Mouse (Mus musculus): Measurements from ENCODE around the gene Olfr651. TPM values are rescaled to one million over a fixed set of nuclear protein-coding genes. Genes with fewer than 3 reads are reported as not detected.
"Not testable (repeated sequence)": the region's sequence is repeated elsewhere in the genome, so short reads cannot be mapped to it uniquely, and the experiment has no call there.

Gene Olfr651
- not detected in 2 replicates for total RNA-seq (2015; ENCODE audit: low replicate concordance)
- total RNA-seq (2017; ENCODE audit: low replicate concordance) = not detected in 2 replicates

DNA sequence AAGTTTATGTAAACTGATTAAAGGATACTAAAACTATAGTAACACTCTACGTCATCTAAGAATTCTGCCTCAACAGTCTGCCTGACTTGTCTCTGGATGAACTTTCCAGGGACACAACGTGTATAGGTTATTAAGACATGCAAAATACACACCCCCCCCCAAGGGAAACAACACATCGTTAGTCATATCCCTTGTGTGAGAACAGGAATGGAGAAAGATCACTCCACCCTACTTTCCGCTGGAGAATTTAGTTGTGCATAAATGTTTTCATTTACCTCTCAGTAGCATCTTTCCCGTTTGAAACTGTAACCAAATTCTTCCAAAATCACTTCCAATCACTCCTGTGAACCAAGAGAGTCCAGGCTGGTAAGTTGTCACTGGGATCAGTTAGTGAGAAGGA, at the start of gene Olfr651:
Olfr651 (plus strand) TSS at position 301 of the 400 bp plus-strand sequence.
- ATAC-seq (replicated peaks; ENCODE audit: low FRiP score, poor library complexity, severe bottlenecking) = no peak

DNA sequence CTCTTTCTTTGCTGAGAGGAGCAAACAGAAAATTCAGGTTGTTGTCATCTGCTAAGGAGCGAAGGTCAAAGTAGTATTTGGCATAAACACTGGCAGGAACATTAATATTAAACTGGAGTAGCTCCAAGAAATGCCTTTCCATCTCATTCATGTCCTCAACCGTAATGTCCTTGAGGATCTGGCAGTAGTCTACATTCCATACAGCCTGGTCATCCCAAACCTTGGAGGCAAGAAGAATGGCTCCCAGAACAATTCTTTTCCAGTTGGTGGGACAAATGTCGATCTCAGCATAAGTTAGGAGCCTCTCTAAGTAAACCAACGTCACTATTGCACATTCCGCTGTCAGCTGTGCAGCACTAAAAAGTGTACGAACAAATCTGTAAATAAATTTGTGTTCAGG, 48.7 kb upstream of the Olfr651 start:
- not testable (repeated sequence) for ATAC-seq (replicated peaks; ENCODE audit: low FRiP score, poor library complexity, severe bottlenecking)

DNA sequence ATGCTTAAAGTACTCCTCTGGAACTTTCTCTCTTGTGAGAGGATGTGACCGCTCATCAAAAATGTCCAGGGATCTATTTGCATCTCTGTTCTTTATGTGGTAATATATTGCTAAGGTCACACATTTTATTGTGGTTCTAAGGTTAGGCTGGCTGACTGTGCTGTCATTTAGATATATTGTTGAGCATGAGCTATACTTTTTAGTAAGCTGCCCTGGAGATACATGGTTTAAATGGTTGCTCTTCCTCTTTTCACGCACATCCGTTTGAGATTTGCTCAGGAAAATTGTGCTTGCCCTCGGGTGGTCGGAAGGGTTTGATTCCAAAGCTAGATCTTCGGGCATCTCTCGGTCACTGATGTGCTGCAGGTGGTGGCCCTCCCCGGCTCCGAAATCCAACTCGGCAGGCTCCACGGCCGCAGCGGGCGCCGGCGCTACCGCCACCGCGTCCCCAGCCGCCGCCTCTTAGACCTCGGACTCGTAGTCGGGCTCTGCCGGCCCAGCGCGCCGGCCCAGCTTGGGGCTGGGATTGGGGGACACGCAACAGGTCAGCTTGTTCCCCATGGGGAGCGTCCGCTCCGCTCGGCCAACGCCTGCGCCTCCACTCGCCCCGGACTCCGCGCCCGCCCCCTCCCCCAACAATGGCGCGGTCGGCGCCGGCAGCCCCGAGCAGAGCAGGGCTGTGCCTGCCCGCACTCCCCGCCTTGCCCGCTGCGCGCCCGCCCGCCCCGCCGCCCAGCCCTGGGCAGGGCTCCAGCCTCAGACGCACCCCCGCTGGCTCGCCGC, 48.2 kb upstream of the Olfr651 start:
- no peak for ATAC-seq (replicated peaks; ENCODE audit: low FRiP score, poor library complexity, severe bottlenecking)

DNA sequence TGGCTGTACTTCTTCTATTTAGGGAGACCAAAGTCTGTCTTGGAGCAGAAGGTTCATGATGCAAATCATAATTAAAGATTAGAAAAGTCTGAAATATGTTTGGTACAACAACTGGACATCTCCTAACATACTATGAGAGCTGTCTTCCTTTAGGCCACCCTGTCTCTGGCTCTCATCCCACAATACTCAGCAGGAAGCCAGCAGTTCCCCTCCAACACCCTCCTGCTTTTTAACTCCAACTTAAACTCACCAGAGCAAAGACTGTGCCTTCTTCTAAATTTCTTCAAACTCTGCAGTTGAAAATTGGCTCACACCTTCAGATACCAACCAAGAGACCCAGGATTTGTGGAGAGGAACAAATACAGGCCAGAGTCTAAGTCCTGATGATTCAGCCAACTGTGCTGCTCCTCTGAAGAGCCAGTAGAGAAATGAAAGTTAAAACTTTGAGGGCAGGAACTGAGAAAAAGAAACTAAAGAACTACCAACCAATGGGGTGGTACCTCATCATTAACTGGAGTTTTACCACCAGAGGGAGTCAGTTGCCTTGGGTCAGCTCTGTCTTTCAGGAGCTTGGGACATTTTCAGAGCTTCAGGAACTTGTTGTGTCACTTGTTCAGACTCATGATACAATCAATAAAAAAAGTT, 42.4 kb upstream of the Olfr651 start, which contains the start of gene Trim30d:
Trim30d (minus strand) TSS at position 429 of the 645 bp plus-strand sequence.
- ATAC-seq (replicated peaks; ENCODE audit: low FRiP score, poor library complexity, severe bottlenecking) = peak; percentile 68; the same call in 1 of the 2 replicates

DNA sequence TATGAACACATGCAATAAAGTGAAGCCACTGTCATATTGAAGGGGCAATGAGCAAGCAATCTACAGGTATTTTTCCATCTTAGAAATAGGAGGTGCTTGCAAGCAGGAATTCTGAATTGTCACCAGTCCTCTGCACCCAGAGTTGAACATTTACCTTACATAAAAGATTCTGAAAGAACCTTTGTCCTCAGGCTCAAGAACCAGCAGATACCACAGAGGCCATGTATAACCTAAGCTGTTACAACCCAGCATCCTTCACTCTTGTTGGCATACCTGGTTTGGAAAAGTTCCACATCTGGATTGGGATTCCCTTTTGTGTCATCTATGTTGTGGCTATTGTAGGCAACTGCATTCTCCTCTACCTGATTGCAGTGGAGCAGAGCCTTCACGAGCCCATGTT, 2.8 kb downstream of the Olfr651 start:
- no peak for ATAC-seq (replicated peaks; ENCODE audit: low FRiP score, poor library complexity, severe bottlenecking)

DNA sequence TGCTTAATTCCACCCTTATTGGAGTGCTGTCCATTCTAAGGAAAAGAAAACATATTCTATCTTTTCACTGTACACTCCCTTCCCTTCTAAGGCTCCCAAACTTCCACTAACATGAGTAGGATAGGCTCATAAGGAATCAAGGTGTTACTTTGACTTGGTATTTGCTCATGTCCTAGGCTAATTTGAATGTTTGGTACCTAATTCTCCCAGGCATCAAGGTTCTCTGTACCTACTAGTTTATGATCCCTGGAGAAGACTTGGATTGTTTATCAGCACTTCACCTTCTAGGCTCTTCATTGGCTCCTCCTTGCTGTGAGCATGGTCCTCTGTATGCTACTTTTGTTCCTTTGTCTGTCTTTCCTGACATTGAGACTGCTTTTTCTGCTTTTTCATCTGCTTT, 10.7 kb downstream of the Olfr651 start, which contains the start of gene Olfr652:
Olfr652 (plus strand) TSS at position 301 of the 400 bp plus-strand sequence.
- no peak for ATAC-seq (replicated peaks; ENCODE audit: low FRiP score, poor library complexity, severe bottlenecking)

DNA sequence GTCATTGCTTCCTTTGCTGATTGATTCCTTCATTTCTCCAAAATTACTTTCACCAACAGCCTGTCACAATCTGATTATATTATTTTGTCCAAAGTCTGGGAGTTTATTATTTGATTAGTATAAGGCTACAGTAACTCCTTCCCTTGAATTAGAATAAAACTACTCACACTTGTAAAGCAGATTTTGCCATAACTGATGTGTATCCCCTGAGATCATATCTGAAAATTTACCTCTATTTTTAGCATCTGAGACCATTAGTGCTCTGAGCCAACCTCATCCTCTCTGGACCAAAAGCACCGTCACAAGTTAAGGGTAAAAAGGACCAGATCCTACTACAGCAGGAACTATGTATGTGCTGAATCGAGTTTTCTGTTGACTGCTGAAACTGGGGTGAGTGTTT, 27.1 kb downstream of the Olfr651 start, which contains the start of gene Olfr653:
Olfr653 (plus strand) TSS at position 301 of the 400 bp plus-strand sequence.
- ATAC-seq (replicated peaks; ENCODE audit: low FRiP score, poor library complexity, severe bottlenecking) = no peak

DNA sequence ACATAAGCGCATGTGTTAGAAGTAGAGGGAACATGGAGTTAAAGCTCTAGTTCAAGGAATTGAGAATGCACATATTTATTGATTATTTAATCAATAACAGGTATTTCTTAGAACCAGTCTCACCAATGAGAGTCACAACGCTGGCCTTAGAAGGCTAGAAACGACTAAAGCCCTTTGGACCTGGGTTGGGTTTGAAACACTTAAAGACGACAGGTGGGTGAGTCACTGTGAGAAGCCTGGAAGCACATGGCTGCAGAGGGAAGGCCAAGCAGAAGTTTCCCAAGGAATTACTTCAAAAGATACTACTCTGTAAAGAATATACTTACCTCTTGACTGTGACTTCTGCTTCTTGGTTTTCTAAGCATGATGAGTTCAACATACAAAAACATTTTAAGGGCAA, 30.9 kb downstream of the Olfr651 start:
- no peak for ATAC-seq (replicated peaks; ENCODE audit: low FRiP score, poor library complexity, severe bottlenecking)

DNA sequence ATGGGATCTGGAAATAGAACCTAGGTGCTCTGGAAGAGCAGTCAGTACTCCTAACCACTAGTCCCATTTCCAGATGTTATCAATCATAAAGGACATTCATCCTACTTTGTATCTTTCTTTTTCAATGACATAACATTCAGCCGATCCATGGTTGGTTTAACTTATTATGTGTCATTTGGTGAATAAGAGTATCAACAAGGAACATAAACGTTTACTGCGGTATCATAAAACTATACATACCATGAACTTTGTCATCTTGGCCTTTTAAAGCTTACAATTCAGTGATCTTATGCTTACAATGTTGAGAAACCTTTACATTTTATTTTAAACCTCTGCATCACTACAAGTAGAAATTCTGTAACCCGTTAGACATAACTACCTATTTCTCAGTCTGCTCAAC, 31.5 kb downstream of the Olfr651 start:
- ATAC-seq (replicated peaks; ENCODE audit: low FRiP score, poor library complexity, severe bottlenecking) = no peak

DNA sequence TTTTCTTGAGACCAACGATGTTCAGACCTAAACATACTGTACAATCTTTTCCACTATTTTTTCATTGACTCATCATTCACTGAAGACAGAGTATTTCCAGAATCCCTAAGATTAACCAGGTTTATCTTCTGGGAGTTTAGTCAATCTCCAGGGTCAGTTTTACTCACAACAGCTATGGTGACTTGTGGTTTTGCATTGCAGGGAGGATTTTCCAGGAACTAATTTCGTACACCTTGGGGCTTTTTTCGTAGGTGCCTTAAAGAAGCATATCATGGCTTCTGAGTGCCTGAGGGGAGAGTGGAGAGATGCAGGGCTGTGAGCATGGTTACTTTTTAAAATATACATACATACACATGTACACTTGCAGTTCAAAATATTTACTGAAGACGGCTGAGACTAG, 36.8 kb downstream of the Olfr651 start, which contains the start of gene Olfr654:
Olfr654 (plus strand) TSS at position 301 of the 400 bp plus-strand sequence.
- ATAC-seq (replicated peaks; ENCODE audit: low FRiP score, poor library complexity, severe bottlenecking) = no peak

DNA sequence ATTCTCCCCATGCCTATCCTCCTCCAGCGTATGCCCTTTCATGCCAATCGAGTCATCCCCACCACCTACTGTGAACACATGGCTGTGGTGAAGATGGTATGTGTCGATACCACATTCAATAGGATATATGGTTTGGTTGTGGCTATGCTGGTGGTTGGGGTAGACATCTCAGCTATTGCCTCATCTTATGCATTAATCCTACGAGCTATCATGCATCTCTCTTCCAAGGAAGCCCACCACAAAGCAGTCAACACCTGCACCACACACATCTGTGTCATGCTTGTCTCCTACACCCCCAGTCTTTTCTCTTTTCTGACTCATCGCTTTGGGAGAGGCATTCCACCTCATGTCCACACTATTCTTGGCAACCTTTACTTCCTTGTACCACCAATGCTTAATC, 38.3 kb downstream of the Olfr651 start:
- ATAC-seq (replicated peaks; ENCODE audit: low FRiP score, poor library complexity, severe bottlenecking) = no peak

DNA sequence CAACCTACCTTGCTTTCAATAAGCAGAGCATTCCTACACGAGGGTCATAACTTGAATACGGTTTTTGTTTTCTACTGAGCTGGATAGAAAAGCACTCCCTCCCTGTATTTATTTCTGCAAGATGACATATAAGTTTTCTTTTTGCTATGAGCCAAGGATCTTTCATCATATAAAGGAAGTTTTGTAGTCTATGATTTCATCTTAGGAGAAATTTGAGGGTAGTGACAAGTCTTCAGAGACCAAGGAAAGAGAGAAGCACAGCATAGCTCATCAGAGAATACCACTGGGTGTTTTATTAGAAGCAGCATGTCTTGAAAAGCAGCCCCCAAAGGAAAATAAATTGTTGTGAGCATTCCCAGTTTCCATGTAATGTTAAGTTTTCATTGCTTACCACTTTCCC, 51.7 kb downstream of the Olfr651 start, which contains the start of gene Olfr655:
Olfr655 (minus strand) TSS at position 101 of the 400 bp plus-strand sequence.
- ATAC-seq (replicated peaks; ENCODE audit: low FRiP score, poor library complexity, severe bottlenecking) = no peak

DNA sequence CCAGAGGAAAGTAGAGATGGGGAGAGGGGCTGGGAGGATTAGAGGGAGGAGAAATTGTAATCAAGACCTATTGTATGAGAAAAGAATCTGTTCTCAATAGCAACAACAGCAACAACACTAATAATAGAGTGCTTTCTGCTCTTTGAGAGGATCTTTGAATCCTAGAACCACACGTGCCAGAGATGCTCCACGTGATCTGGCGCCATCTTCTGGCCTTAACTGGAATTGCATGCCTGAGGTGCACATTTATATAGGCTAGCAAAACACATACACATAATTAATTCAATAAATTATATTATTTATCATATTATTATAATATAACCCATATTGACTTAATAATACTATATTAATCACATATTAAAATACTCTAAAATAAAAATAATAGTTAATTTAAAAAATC, 53.2 kb downstream of the Olfr651 start:
- 0 out of 2 replicates have a peak, but pooled peaks have one; percentile 49 for ATAC-seq (replicated peaks; ENCODE audit: low FRiP score, poor library complexity, severe bottlenecking)

Other genes with a start within 250 kb of the Olfr651 start
- gene Trim12a, start 234.7 kb upstream of the Olfr651 start, total RNA-seq (2015; ENCODE audit: low replicate concordance) = 31.0 and 59.5 TPM in 2 replicates
- gene Trim12a, start 234.7 kb upstream of the Olfr651 start, total RNA-seq (2017; ENCODE audit: low replicate concordance) = 19.6 and 27.3 TPM in 2 replicates
- not detected in 2 replicates for gene Trim34b, start 220.7 kb upstream of the Olfr651 start, total RNA-seq (2015; ENCODE audit: low replicate concordance)
- gene Trim34b, start 220.7 kb upstream of the Olfr651 start, total RNA-seq (2017; ENCODE audit: low replicate concordance) = not detected in 2 replicates
- 8.3 and 15.5 TPM in 2 replicates for gene Trim12c, start 196.8 kb upstream of the Olfr651 start, total RNA-seq (2015; ENCODE audit: low replicate concordance)
- 11.5 and 22.8 TPM in 2 replicates for gene Trim12c, start 196.8 kb upstream of the Olfr651 start, total RNA-seq (2017; ENCODE audit: low replicate concordance)
- 6.5 and 8.0 TPM in 2 replicates for gene Trim30b, start 180.2 kb upstream of the Olfr651 start, total RNA-seq (2015; ENCODE audit: low replicate concordance)
- gene Trim30b, start 180.2 kb upstream of the Olfr651 start, total RNA-seq (2017; ENCODE audit: low replicate concordance) = 1.3 and 2.7 TPM in 2 replicates
- gene Trim30c, start 149.3 kb upstream of the Olfr651 start, total RNA-seq (2015; ENCODE audit: low replicate concordance) = not detected in 2 replicates
- gene Trim30c, start 149.3 kb upstream of the Olfr651 start, total RNA-seq (2017; ENCODE audit: low replicate concordance) = 0.39 TPM in 1 of 2 replicates, not detected in the other
- gene Trim30a, start 84.9 kb upstream of the Olfr651 start, total RNA-seq (2015; ENCODE audit: low replicate concordance) = 11.3 and 13.0 TPM in 2 replicates
- gene Trim30a, start 84.9 kb upstream of the Olfr651 start, total RNA-seq (2017; ENCODE audit: low replicate concordance) = 6.9 and 7.3 TPM in 2 replicates
- gene Trim30d, start 42.3 kb upstream of the Olfr651 start, total RNA-seq (2015; ENCODE audit: low replicate concordance) = 4.0 and 6.7 TPM in 2 replicates
- gene Trim30d, start 42.3 kb upstream of the Olfr651 start, total RNA-seq (2017; ENCODE audit: low replicate concordance) = 1.4 and 3.0 TPM in 2 replicates
- not detected in 2 replicates for gene Olfr652, start 10.8 kb downstream of the Olfr651 start, total RNA-seq (2015; ENCODE audit: low replicate concordance)
- not detected in 2 replicates for gene Olfr652, start 10.8 kb downstream of the Olfr651 start, total RNA-seq (2017; ENCODE audit: low replicate concordance)
- not detected in 2 replicates for gene Olfr653, start 27.2 kb downstream of the Olfr651 start, total RNA-seq (2015; ENCODE audit: low replicate concordance)
- gene Olfr653, start 27.2 kb downstream of the Olfr651 start, total RNA-seq (2017; ENCODE audit: low replicate concordance) = not detected in 2 replicates
- gene Olfr654, start 36.9 kb downstream of the Olfr651 start, total RNA-seq (2015; ENCODE audit: low replicate concordance) = not detected in 2 replicates
- gene Olfr654, start 36.9 kb downstream of the Olfr651 start, total RNA-seq (2017; ENCODE audit: low replicate concordance) = not detected in 2 replicates
- gene Olfr655, start 51.6 kb downstream of the Olfr651 start, total RNA-seq (2015; ENCODE audit: low replicate concordance) = not detected in 2 replicates
- not detected in 2 replicates for gene Olfr655, start 51.6 kb downstream of the Olfr651 start, total RNA-seq (2017; ENCODE audit: low replicate concordance)
- gene Olfr656, start 63.8 kb downstream of the Olfr651 start, total RNA-seq (2015; ENCODE audit: low replicate concordance) = not detected in 2 replicates
- gene Olfr656, start 63.8 kb downstream of the Olfr651 start, total RNA-seq (2017; ENCODE audit: low replicate concordance) = not detected in 2 replicates
- not detected in 2 replicates for gene Olfr657, start 74.7 kb downstream of the Olfr651 start, total RNA-seq (2015; ENCODE audit: low replicate concordance)
- not detected in 2 replicates for gene Olfr657, start 74.7 kb downstream of the Olfr651 start, total RNA-seq (2017; ENCODE audit: low replicate concordance)
- not detected in 2 replicates for gene Olfr658, start 97.2 kb downstream of the Olfr651 start, total RNA-seq (2015; ENCODE audit: low replicate concordance)
- not detected in 2 replicates for gene Olfr658, start 97.2 kb downstream of the Olfr651 start, total RNA-seq (2017; ENCODE audit: low replicate concordance)
- gene Olfr659, start 116.6 kb downstream of the Olfr651 start, total RNA-seq (2015; ENCODE audit: low replicate concordance) = not detected in 2 replicates
- gene Olfr659, start 116.6 kb downstream of the Olfr651 start, total RNA-seq (2017; ENCODE audit: low replicate concordance) = not detected in 2 replicates
- gene Olfr661, start 136.4 kb downstream of the Olfr651 start, total RNA-seq (2015; ENCODE audit: low replicate concordance) = not detected in 2 replicates
- gene Olfr661, start 136.4 kb downstream of the Olfr651 start, total RNA-seq (2017; ENCODE audit: low replicate concordance) = not detected in 2 replicates
- gene Usp17le, start 227.3 kb downstream of the Olfr651 start, total RNA-seq (2015; ENCODE audit: low replicate concordance) = not detected in 2 replicates
- not detected in 2 replicates for gene Usp17le, start 227.3 kb downstream of the Olfr651 start, total RNA-seq (2017; ENCODE audit: low replicate concordance)

Data from erythroid progenitor cell, adult 5-6 weeks (primary cell).